ENCODE assay signal across 8 mouse cellular contexts in the genomic region with DNA sequence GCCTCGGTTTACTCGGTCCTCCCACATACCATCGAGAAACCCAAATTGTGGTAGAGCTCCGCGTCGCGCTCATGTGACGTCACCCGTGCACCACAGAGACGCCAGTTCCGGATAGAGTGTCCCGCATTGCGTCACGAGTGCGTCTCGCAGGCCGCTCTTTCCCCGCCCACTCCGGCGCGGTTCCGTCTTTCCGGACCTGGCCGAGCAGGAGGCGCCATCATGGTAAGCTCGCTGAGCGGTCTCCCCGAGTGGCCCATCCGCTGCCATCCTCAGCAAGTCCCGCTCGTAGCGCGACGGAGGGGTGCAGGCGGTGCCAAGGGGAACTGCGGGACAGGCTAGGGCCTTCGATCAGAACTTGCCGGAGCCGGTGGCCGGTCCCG. TPM values are rescaled to one million over a fixed set of nuclear protein-coding genes. Genes with fewer than 3 reads are reported as not detected.
A peak's percentile ranks its signal among the peaks of the same experiment; 100 is the strongest.
DNase-seq lines count a peak whose midpoint lies in the region; ATAC-seq and TF ChIP-seq lines count a peak whose summit lies in the region.

Sphk2 (minus strand) TSS at position 85 of the 380 bp plus-strand sequence.

- H3K36me3 ChIP-seq in E14TG2a.4 (ENCODE audit: insufficient read depth, low read length) = peaks cover 69% of the 10 kb centered on the region
- peaks cover 46% of the 10 kb centered on the region for H3K36me3 ChIP-seq in forebrain, embryonic 13.5 days (ENCODE audit: poor library complexity, severe bottlenecking)
- peaks cover 27% of the 10 kb centered on the region for H3K36me3 ChIP-seq in liver, postnatal 0 days (replicated peaks; ENCODE audit: insufficient read depth, low read length)
- H3K36me3 ChIP-seq in neural tube, embryonic 14.5 days (ENCODE audit: control insufficient read depth, insufficient read depth, low read length) = peaks cover 19% of the 10 kb centered on the region

- 0% methylated on average over 41 of the region's 41 CpGs for WGBS in forebrain, embryonic 13.5 days
- WGBS in large intestine, adult 2 months = under 1% methylated on average over 41 of the region's 41 CpGs
- WGBS in liver, postnatal 0 days (ENCODE audit: insufficient replicate concordance) = 2% methylated on average over 41 of the region's 41 CpGs
- WGBS in neural tube, embryonic 14.5 days = under 1% methylated on average over 41 of the region's 41 CpGs

- peak; percentile 77 for ATAC-seq in forebrain, embryonic 13.5 days
- ATAC-seq in liver, postnatal 0 days = peak; percentile 61
- peak; percentile 73 for ATAC-seq in neural tube, embryonic 14.5 days (ENCODE audit: low read depth)

- intact Hi-C loops in heart, postnatal 10 days (cut with DNase I) = loop anchor here (5.0 kb wide), 1 partner anchor 204 kb away; the partner anchor contains the start of genes Ccdc114 and Emp3

- peak within 1 kb of the TSS; percentile 96 for H3K4me2 ChIP-seq in forebrain, embryonic 13.5 days
- H3K4me2 ChIP-seq in liver, postnatal 0 days (ENCODE audit: low read depth, low read length) = peak within 1 kb of the TSS; percentile 89
- H3K4me2 ChIP-seq in neural tube, embryonic 14.5 days (ENCODE audit: low read depth, low read length) = peak within 1 kb of the TSS; percentile 92

- peak within 1 kb of the TSS; percentile 90 for H3K27ac ChIP-seq in forebrain, embryonic 13.5 days
- peak within 1 kb of the TSS; percentile 94 for H3K27ac ChIP-seq in liver, postnatal 0 days (ENCODE audit: low read depth)
- H3K27ac ChIP-seq in neural tube, embryonic 14.5 days (ENCODE audit: low read depth, low read length) = peak within 1 kb of the TSS; percentile 85

- peaks cover 71% of the 10 kb centered on the region for H3K4me1 ChIP-seq in E14TG2a.4 (replicated peaks; ENCODE audit: low read depth, low read length)
- H3K4me1 ChIP-seq in forebrain, embryonic 13.5 days = peaks cover 49% of the 10 kb centered on the region
- H3K4me1 ChIP-seq in liver, postnatal 0 days (ENCODE audit: insufficient read depth) = peaks cover 43% of the 10 kb centered on the region
- H3K4me1 ChIP-seq in neural tube, embryonic 14.5 days (ENCODE audit: control insufficient read depth, insufficient read depth, low read length) = peaks cover 36% of the 10 kb centered on the region

- no peaks in the 10 kb centered on the region for H3K9me3 ChIP-seq in E14TG2a.4 (ENCODE audit: low read length)
- H3K9me3 ChIP-seq in forebrain, embryonic 13.5 days (replicated peaks) = no peaks in the 10 kb centered on the region
- H3K9me3 ChIP-seq in liver, postnatal 0 days (ENCODE audit: low read length) = no peaks in the 10 kb centered on the region
- H3K9me3 ChIP-seq in neural tube, embryonic 14.5 days (ENCODE audit: control insufficient read depth, low read length) = no peaks in the 10 kb centered on the region

- H3K27me3 ChIP-seq in E14TG2a.4 (ENCODE audit: insufficient read depth, low read length) = no peaks in the 10 kb centered on the region
- H3K27me3 ChIP-seq in forebrain, embryonic 13.5 days = no peaks in the 10 kb centered on the region
- no peaks in the 10 kb centered on the region for H3K27me3 ChIP-seq in liver, postnatal 0 days (ENCODE audit: insufficient read depth, low read length)
- H3K27me3 ChIP-seq in neural tube, embryonic 14.5 days (ENCODE audit: control insufficient read depth, insufficient read depth, low read length) = no peaks in the 10 kb centered on the region; the same call in 1 of the 2 replicates

- peak within 1 kb of the TSS; percentile 99 for H3K4me3 ChIP-seq in E14TG2a.4 (replicated peaks; ENCODE audit: low read length)
- H3K4me3 ChIP-seq in forebrain, embryonic 13.5 days = peak within 1 kb of the TSS; percentile 93
- H3K4me3 ChIP-seq in liver, postnatal 0 days (ENCODE audit: low read depth, low read length) = peak within 1 kb of the TSS; percentile 84
- peak within 1 kb of the TSS; percentile 58 for H3K4me3 ChIP-seq in neural tube, embryonic 14.5 days (ENCODE audit: low read depth, low read length)

- H3K9ac ChIP-seq in forebrain, embryonic 13.5 days = peak within 1 kb of the TSS; percentile 98
- peak within 1 kb of the TSS; percentile 97 for H3K9ac ChIP-seq in liver, postnatal 0 days (replicated peaks)
- H3K9ac ChIP-seq in neural tube, embryonic 14.5 days (replicated peaks; ENCODE audit: low read depth, low read length) = peak within 1 kb of the TSS; percentile 70

- TF ChIP-seq EP300 in liver, postnatal 0 days (IDR thresholded peaks at IDR 0.05; ENCODE audit: low read depth) = peak; percentile 79; the same call in 1 of the 2 replicates

- no peak for TF ChIP-seq CTCF in E14TG2a.4 (conservative IDR thresholded peaks at IDR 0.05; ENCODE audit: low read length)
- peak; percentile 24 for TF ChIP-seq CTCF in liver, postnatal 0 days (IDR thresholded peaks at IDR 0.05; ENCODE audit: low read depth)

- peak; percentile 98 for DNase-seq in c-Kit-positive CD71-positive TER-119-positive erythroid progenitor cells, embryonic 14.5 days (ENCODE audit: low spot score)
- DNase-seq in heart, postnatal 10 days = peak; percentile 98 to 99
- DNase-seq in large intestine, adult 2 months (ENCODE audit: low read depth, low spot score) = no peak
- peak; percentile 99 for DNase-seq in liver, postnatal 0 days
- DNase-seq in testis, postnatal 10 days (ENCODE audit: low spot score) = peak; percentile 99

RNA-seq across cellular contexts. Expression of gene Sphk2, which starts in this region (rescaled TPM):
- polyA plus RNA-seq in forebrain, embryonic 13.5 days (2015; fragmentation: Nextera tagmentation; extraction: Ambion mirVana) = 25.3 and 29.7 TPM in 2 replicates
- total RNA-seq in heart, postnatal 10 days (2021) = 10 to 100 TPM; 17.4 to 20.1 TPM
- 51.9 and 70.7 TPM in 2 replicates for polyA plus RNA-seq in large intestine, adult 2 months (2012; rRNA removed)
- 15.5 and 17.3 TPM in 2 replicates for polyA plus RNA-seq in liver, postnatal 0 days (2015; fragmentation: Nextera tagmentation; extraction: Ambion mirVana)
- polyA plus RNA-seq in neural tube, embryonic 14.5 days (2014; fragmentation: Nextera tagmentation; extraction: Ambion mirVana) = 15.6 and 19.1 TPM in 2 replicates
